Mouse (Mus musculus) right cerebral cortex, adult 2 months (tissue): ENCODE measurements around the gene Gtpbp8.

Experiments used
- DNase-seq, 2 experiments: peaks; one replicate each; pipeline ENCODE4 v3.0.0; 2021 to 2022; ENCODE audit warnings: low spot score in 2 of 2

Gtpbp8 gene

DNA sequence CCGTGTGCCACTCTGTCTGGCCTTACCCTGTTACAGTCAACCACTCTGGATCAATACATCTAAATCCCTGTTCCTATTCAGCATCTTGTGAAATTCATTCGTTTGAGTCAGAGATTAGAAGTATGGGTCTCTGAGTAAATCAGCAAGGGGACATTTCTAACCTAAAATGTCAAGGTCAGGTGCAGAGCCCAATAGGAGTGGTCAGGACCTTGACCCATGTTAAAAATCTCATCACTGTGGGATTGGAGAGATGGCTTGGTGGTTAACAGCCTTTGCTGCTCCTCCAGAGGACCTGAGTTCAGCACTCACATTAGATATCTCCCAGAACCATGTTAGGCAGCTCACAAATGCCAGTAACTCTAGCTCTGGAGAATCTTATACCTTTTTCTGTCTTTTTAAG lies 55.7 kb downstream of the Gtpbp8 start:
- DNase-seq, result no peak

DNA sequence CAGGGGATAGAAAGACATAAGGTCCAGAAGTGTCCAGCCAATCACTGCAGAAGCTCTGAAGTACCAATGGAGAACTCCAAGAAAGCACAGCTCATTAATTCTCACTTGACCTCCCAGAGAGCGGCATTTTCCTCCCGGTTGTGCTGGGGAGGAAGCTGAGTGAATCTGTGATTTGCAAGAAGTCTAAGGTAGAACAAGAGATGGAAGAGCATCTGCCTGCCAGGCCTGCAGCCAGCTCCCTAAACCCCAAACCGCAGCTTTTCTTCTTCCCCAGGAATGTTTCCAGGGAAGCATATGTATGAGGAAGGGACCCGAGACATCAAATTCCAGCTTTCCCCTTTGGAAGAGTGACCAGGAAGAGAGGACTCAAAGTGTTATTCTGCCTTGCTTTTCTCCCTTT lies 57.7 kb downstream of the Gtpbp8 start:
- no peak for DNase-seq

- DNase-seq, result no peak
Measured at GRCm38 (mm10) chr16:44687719-44688420, 58.3 kb downstream of the Gtpbp8 start.

GRCm38 (mm10) chr16:44686991-44687718 lies 59.0 kb downstream of the Gtpbp8 start:
- no peak for DNase-seq
